Mouse (Mus musculus) ES-E14 (cell line): ENCODE measurements around the gene Arhgap45.

ENCODE experiments used
- CHD2 ChIP-seq: IDR thresholded peaks from 2 replicates; pipeline ENCODE4 v1.6.1; 2014; ENCODE audit warnings: mild to moderate bottlenecking, low read depth, low read length, inconsistent platforms
- HCFC1 ChIP-seq: IDR thresholded peaks from 2 replicates; pipeline ENCODE4 v1.6.1; 2012; ENCODE audit warnings: low read length, inconsistent platforms, borderline replicate concordance; ENCODE audit not compliant: insufficient read depth
- MAFK ChIP-seq: IDR thresholded peaks from 2 replicates; pipeline ENCODE4 v1.6.1; 2014; ENCODE audit warnings: mild to moderate bottlenecking, low read depth, low read length, inconsistent platforms; ENCODE audit not compliant: insufficient read depth
- ZC3H11A ChIP-seq: IDR thresholded peaks from 2 replicates; pipeline ENCODE4 v1.6.1; 2012; ENCODE audit warnings: low read depth, mild to moderate bottlenecking, inconsistent platforms, low read length, borderline replicate concordance
- ZNF384 ChIP-seq: IDR thresholded peaks from 2 replicates; pipeline ENCODE4 v1.6.1; 2012; ENCODE audit warnings: low read depth, low read length, inconsistent platforms

DNA sequence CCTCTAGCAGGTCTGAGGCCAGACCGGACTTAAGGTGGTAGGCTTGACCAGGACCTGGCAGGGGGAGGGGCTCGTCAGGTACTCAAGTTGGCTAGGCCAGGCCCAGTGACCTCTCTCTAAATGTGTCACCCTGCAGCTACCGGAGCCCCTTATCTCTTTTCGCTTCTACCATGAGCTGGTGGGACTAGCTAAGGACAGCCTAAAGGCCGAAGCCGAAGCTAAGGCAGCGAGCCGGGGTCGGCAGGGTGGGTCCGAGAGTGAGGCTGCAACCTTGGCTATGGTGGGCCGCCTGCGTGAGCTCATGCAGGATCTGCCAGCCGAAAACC is 12.0 kb downstream of the Arhgap45 start:
- no peak for TF ChIP-seq CHD2
- no peak for TF ChIP-seq HCFC1
- TF ChIP-seq ZNF384: no peak
- TF ChIP-seq ZC3H11A: no peak
- TF ChIP-seq MAFK: no peak
